Mouse (Mus musculus) CH12.LX (cell line): ENCODE measurements around the gene Kctd3. TPM values are rescaled to one million over a fixed set of nuclear protein-coding genes. Genes with fewer than 3 reads are reported as not detected.

Experiments
- DNase-seq: peaks from one replicate; pipeline ENCODE4 v3.0.0-alpha.2; 2013; ENCODE audit errors: extremely low read depth
- H3K27ac ChIP-seq: 2 replicates; pipeline ENCODE4 v1.5.1; 2012; ENCODE audit warnings: low read depth, mild to moderate bottlenecking, control low read depth, moderate library complexity; ENCODE audit not compliant: insufficient read depth
- H3K27me3 ChIP-seq: replicated peaks from 2 replicates; pipeline ENCODE3; 2012; ENCODE audit warnings: inconsistent platforms
- H3K36me3 ChIP-seq, 2 experiments: replicated peaks in 1 of 2; 2 replicates each; pipeline versions ENCODE3 to v1.6.1; 2012; ENCODE audit warnings: inconsistent platforms in 1 of 2, low read length in 1 of 2, mild to moderate bottlenecking in 1 of 2, mixed read lengths in 1 of 2, moderate library complexity in 1 of 2; ENCODE audit not compliant: control insufficient read depth in 1 of 2, insufficient read depth in 1 of 2
- H3K4me1 ChIP-seq, 2 experiments: 2 replicates each; pipeline ENCODE4 v1.6.1; 2012; ENCODE audit warnings: inconsistent platforms in 1 of 2, moderate library complexity in 1 of 2; ENCODE audit not compliant: insufficient read depth in 2 of 2, control insufficient read depth in 1 of 2
- H3K4me2 ChIP-seq: 2 replicates; pipeline ENCODE4 v1.6.1; 2012; ENCODE audit warnings: low read depth, mild to moderate bottlenecking, control low read depth; ENCODE audit not compliant: poor library complexity, insufficient read depth, severe bottlenecking
- H3K4me3 ChIP-seq, 3 experiments: fragments of 150-350 bp in 1 of 3; sonication (generic) in 1 of 3; replicated peaks in 1 of 3; 2 replicates each; pipeline versions ENCODE3 to v1.5.1; 2011 to 2012; ENCODE audit warnings: low read depth in 2 of 3, low read length in 2 of 3, mild to moderate bottlenecking in 2 of 3, moderate library complexity in 2 of 3, control low read depth in 1 of 3, improper control_type of control experiment in 1 of 3, inconsistent platforms in 1 of 3, mixed read lengths in 1 of 3; ENCODE audit not compliant: poor library complexity in 1 of 3
- H3K79me2 ChIP-seq: replicated peaks from 2 replicates; pipeline ENCODE4 v1.6.1; 2012; ENCODE audit warnings: mild to moderate bottlenecking, moderate library complexity; ENCODE audit not compliant: control insufficient read depth, poor library complexity, insufficient read depth, severe bottlenecking; ENCODE audit errors: extremely low read depth
- H3K9ac ChIP-seq: 2 replicates; pipeline ENCODE4 v1.6.1; 2012; ENCODE audit warnings: low read depth, mild to moderate bottlenecking, control low read depth, moderate library complexity; ENCODE audit not compliant: insufficient read depth
- H3K9me3 ChIP-seq: replicated peaks from 2 replicates; pipeline ENCODE3; 2012; ENCODE audit warnings: low read length, inconsistent platforms, mixed read lengths
- BHLHE40 ChIP-seq: IDR thresholded peaks from 2 replicates; pipeline ENCODE4 v1.6.1; 2011; ENCODE audit warnings: mild to moderate bottlenecking, low read depth, low read length, improper control_type of control experiment
- CHD1 ChIP-seq: IDR thresholded peaks from 2 replicates; pipeline ENCODE4 v1.6.1; 2012; ENCODE audit warnings: low read depth, low read length, improper control_type of control experiment, inconsistent platforms
- CHD2 ChIP-seq: IDR thresholded peaks from 2 replicates; pipeline ENCODE4 v1.6.1; 2011; ENCODE audit warnings: low read length, improper control_type of control experiment
- CTCF ChIP-seq, 2 experiments: IDR thresholded peaks in 1 of 2; conservative IDR thresholded peaks in 1 of 2; 2 replicates each; pipeline ENCODE4 v1.5.1; 2011 to 2012; ENCODE audit warnings: low read depth in 2 of 2, low read length in 2 of 2, improper control_type of control experiment in 1 of 2, inconsistent platforms in 1 of 2, mild to moderate bottlenecking in 1 of 2, moderate library complexity in 1 of 2
- ELF1 ChIP-seq: IDR thresholded peaks from 2 replicates; pipeline ENCODE4 v1.6.1; 2014; ENCODE audit warnings: low read depth, mild to moderate bottlenecking, inconsistent platforms, low read length, improper control_type of control experiment
- EP300 ChIP-seq: IDR thresholded peaks from 2 replicates; pipeline ENCODE4 v1.6.1; 2011; ENCODE audit warnings: low read length, improper control_type of control experiment
- ETS1 ChIP-seq: conservative IDR thresholded peaks from 2 replicates; pipeline ENCODE4 v1.6.1; 2012; ENCODE audit warnings: low read depth, mild to moderate bottlenecking, inconsistent platforms, low read length, improper control_type of control experiment, moderate library complexity
- GABPA ChIP-seq: IDR thresholded peaks from 2 replicates; pipeline ENCODE4 v1.6.1; 2012; ENCODE audit warnings: low read depth, low read length, improper control_type of control experiment, inconsistent platforms; ENCODE audit not compliant: insufficient replicate concordance
- JUN ChIP-seq: IDR thresholded peaks from 2 replicates; pipeline ENCODE4 v1.6.1; 2011; ENCODE audit warnings: low read depth, mild to moderate bottlenecking, low read length, improper control_type of control experiment, moderate library complexity; ENCODE audit not compliant: insufficient read depth
- JUND ChIP-seq: conservative IDR thresholded peaks from 2 replicates; pipeline ENCODE4 v1.6.1; 2011; ENCODE audit warnings: low read depth, low read length, improper control_type of control experiment
- MAX ChIP-seq: IDR thresholded peaks from 2 replicates; pipeline ENCODE4 v1.6.1; 2011; ENCODE audit warnings: low read length, improper control_type of control experiment
- MAZ ChIP-seq: IDR thresholded peaks from 2 replicates; pipeline ENCODE4 v1.6.1; 2012; ENCODE audit warnings: low read depth, mild to moderate bottlenecking, inconsistent platforms, low read length, improper control_type of control experiment, moderate library complexity
- PAX5 ChIP-seq: IDR thresholded peaks from 2 replicates; pipeline ENCODE4 v1.6.1; 2012; ENCODE audit warnings: low read length, inconsistent platforms, mixed read lengths
- POLR2A ChIP-seq: IDR thresholded peaks from 2 replicates; pipeline ENCODE4 v1.6.1; 2011; ENCODE audit warnings: low read depth, mild to moderate bottlenecking, improper control_type of control experiment, low read length
- POLR2AphosphoS2 ChIP-seq: IDR thresholded peaks from 2 replicates; pipeline ENCODE4 v1.6.1; 2011; ENCODE audit warnings: low read depth, low read length, improper control_type of control experiment
- RAD21 ChIP-seq: IDR thresholded peaks from 2 replicates; pipeline ENCODE4 v1.6.1; 2011; ENCODE audit warnings: low read depth, mild to moderate bottlenecking, low read length, improper control_type of control experiment, moderate library complexity
- RCOR1 ChIP-seq: conservative IDR thresholded peaks from 2 replicates; pipeline ENCODE4 v1.6.1; 2012; ENCODE audit warnings: low read depth, mild to moderate bottlenecking, inconsistent platforms, low read length, improper control_type of control experiment
- SIN3A ChIP-seq: IDR thresholded peaks from 2 replicates; pipeline ENCODE4 v1.6.1; 2012; ENCODE audit warnings: low read length, improper control_type of control experiment, inconsistent platforms
- SMC3 ChIP-seq: IDR thresholded peaks from 2 replicates; pipeline ENCODE4 v1.6.1; 2011; ENCODE audit warnings: low read depth, low read length, improper control_type of control experiment
- TCF12 ChIP-seq: IDR thresholded peaks from 2 replicates; pipeline ENCODE4 v1.6.1; 2014; ENCODE audit warnings: low read depth, mild to moderate bottlenecking, inconsistent platforms, low read length, improper control_type of control experiment
- UBTF ChIP-seq: IDR thresholded peaks from 2 replicates; pipeline ENCODE4 v1.6.1; 2012; ENCODE audit warnings: low read depth, mild to moderate bottlenecking, inconsistent platforms, low read length, improper control_type of control experiment, moderate library complexity
- USF1 ChIP-seq: IDR thresholded peaks from 2 replicates; pipeline ENCODE4 v1.6.1; 2014; ENCODE audit warnings: low read depth, mild to moderate bottlenecking, inconsistent platforms, low read length, improper control_type of control experiment
- ZC3H11A ChIP-seq: IDR thresholded peaks from 2 replicates; pipeline ENCODE4 v1.6.1; 2012; ENCODE audit warnings: low read depth, mild to moderate bottlenecking, inconsistent platforms, low read length, improper control_type of control experiment
- ZMIZ1 ChIP-seq: IDR thresholded peaks from 2 replicates; pipeline ENCODE4 v1.6.1; 2012; ENCODE audit warnings: low read depth, mild to moderate bottlenecking, inconsistent platforms, low read length, improper control_type of control experiment
- dilution Hi-C: fragments of 300-500 bp; cut with MboI; formaldehyde crosslinking; loops from 2 replicates; pipeline ENCODE4 v1.14.3; 2020; ENCODE audit warnings: low sequenced_read_pairs; ENCODE audit not compliant: extremely low pct_unique_long_range_greater_than_20kb, extremely low pct_ligation_motif_present
- in situ Hi-C: fragments of 300-500 bp; cut with MboI; formaldehyde crosslinking; loops from 3 replicates; pipeline ENCODE4 v1.14.3; 2019; ENCODE audit warnings: low sequenced_read_pairs, low pct_ligation_motif_present, low pct_unique_long_range_greater_than_20kb, mixed read lengths
- polyA plus RNA-seq: library from polyadenylated mRNA; unstranded; fragments of >175 nt; gene quantifications from 2 replicates; pipeline ENCODE4 v1.2.1, GENCODE M21; 2012; ENCODE audit warnings: low read depth; ENCODE audit not compliant: insufficient read length
- total RNA-seq, 2 experiments: library from RNA; depleted of rRNA; stranded (reverse); fragments of 300-350 nt in 1 of 2; fragments of >200 nt in 1 of 2; gene quantifications; 2 replicates each; pipeline ENCODE4 v1.2.3; 2012 to 2014

The Kctd3 gene
- total and polyA plus RNA-seq, 3 experiments = 8.9 to 18.0 (median 15.4) TPM

- H3K9me3 ChIP-seq = no peaks in the 10 kb centered on the region
- H3K4me1 ChIP-seq = peaks cover 0 to 4% of the 10 kb centered on the region in 2 experiments; a peak in 1 of 4 replicates
- dilution Hi-C loops (no loop called here), in situ Hi-C loops (no loop called here)
- no peaks in the 10 kb centered on the region for H3K36me3 ChIP-seq
- no peak overlapping the region for H3K9ac ChIP-seq
- no peaks in the 10 kb centered on the region for H3K27me3 ChIP-seq
- H3K79me2 ChIP-seq = no peaks in the 10 kb centered on the region
- DNase-seq = peak; percentile 6
- no peak overlapping the region for H3K27ac ChIP-seq
- no peak overlapping the region for H3K4me3 ChIP-seq
- H3K4me2 ChIP-seq = no peak overlapping the region
- TF ChIP-seq ELF1 = no peak
- peak; percentile 38 for TF ChIP-seq SMC3
- TF ChIP-seq RAD21 = peak; percentile 5; the same call in 1 of the 2 replicates
- TF ChIP-seq CHD2 = no peak
- peak; percentile 12 to 49; a peak in 2 of 4 replicates for TF ChIP-seq CTCF (conservative IDR thresholded peaks at IDR 0.05 in 1 of 2, IDR thresholded peaks at IDR 0.05 in 1 of 2; ENCODE audit: low read depth in 2 of 2, low read length in 2 of 2)
Measured at GRCm38 (mm10) chr1:189057425-189057824, 49.8 kb upstream of the Kctd3 start.

DNA sequence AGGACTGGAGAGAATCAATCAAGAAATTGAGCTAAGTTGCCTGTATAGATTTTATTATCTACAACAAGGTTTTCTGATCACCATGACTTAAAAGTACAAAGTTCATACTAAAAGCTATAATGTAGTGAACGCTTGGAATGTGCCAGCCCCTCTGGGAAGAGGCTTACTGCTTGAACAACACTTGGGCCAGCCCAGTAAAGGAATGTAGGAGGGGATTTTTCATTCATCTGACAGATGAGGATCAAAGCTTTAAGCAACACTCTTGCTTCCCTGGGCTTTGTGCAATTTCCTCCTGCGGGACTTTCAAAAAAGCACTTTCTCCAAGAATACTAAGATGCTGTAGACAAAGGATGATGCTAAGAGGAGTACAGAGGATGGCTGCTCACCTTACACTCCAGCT is 48.3 kb upstream of the Kctd3 start:
- Histone ChIP-seq H3K4me2 (no peak overlapping the region), H3K4me3 (no peak overlapping the region), H3K36me3 (no peaks in the 10 kb centered on the region), H3K4me1 (peaks cover 0 to 4% of the 10 kb centered on the region in 2 experiments; a peak in 1 of 4 replicates), H3K9ac (no peak overlapping the region), H3K27ac (no peak overlapping the region), H3K27me3 (no peaks in the 10 kb centered on the region), H3K9me3 (no peaks in the 10 kb centered on the region), H3K79me2 (no peaks in the 10 kb centered on the region)
- DNase-seq = no peak
- in situ Hi-C loops (no loop called here), dilution Hi-C loops (no loop called here)
- TF ChIP-seq USF1 (no peak), ZC3H11A (no peak), MAX (no peak), JUN (no peak), TCF12 (no peak), JUND (no peak), UBTF (no peak), EP300 (no peak), POLR2AphosphoS2 (no peak), CHD1 (no peak), PAX5 (no peak), BHLHE40 (no peak), MAZ (no peak), POLR2A (no peak), ETS1 (no peak), RCOR1 (no peak), CTCF (conservative IDR thresholded peaks at IDR 0.05 in 1 of 2, IDR thresholded peaks at IDR 0.05 in 1 of 2; ENCODE audit: low read depth in 2 of 2, low read length in 2 of 2) (no peak), SIN3A (no peak), GABPA (no peak), ZMIZ1 (no peak)
